Mouse (Mus musculus) left cerebral cortex, postnatal 10 days (tissue): ENCODE measurements around the gene Mad1l1. TPM values are rescaled to one million over a fixed set of nuclear protein-coding genes. Genes with fewer than 3 reads are reported as not detected.

Experiments
- DNase-seq, 2 experiments: peaks; one replicate each; pipeline ENCODE4 v3.0.0; 2021 to 2022; ENCODE audit warnings: low spot score in 2 of 2, mixed read lengths in 1 of 2; ENCODE audit errors: extremely low spot score in 1 of 2
- intact Hi-C: fragments of 180-260 bp; cut with DNase I; formaldehyde crosslinking; loops from one replicate; pipeline ENCODE4 v1.15.1; 2025
- total RNA-seq, 2 experiments: library from RNA; stranded (reverse); gene quantifications; 2 replicates each; pipeline ENCODE4 v1.2.3; 2021

Mad1l1 gene
- total RNA-seq, 2 experiments from 2014 or later, result 23.8 to 24.4 TPM

DNA sequence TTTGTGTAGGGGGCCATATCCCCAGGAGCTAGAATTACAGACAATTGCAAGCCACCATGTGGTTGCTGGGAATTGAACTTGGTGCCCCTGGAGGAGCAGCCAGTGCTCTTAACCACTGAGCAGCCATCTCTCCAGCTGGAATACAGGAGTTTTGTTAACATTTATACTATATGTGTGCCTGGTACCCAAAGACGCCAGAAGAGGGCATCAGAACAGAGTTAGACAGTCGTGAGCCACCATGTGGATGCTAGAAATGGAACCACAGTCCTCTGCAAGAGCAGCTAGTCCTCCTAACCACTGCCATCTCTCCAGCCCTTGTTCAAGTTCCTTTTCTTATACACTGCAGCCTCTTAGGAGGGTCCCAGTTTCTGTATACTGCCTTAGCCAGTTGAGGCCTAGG lies 12.3 kb upstream of the Mad1l1 start:
- intact Hi-C loops, result loop anchor here (5.0 to 10.0 kb wide), 2 partner anchors 79 to 499 kb away; no protein-coding TSS in a partner anchor
- DNase-seq, result no peak

DNA sequence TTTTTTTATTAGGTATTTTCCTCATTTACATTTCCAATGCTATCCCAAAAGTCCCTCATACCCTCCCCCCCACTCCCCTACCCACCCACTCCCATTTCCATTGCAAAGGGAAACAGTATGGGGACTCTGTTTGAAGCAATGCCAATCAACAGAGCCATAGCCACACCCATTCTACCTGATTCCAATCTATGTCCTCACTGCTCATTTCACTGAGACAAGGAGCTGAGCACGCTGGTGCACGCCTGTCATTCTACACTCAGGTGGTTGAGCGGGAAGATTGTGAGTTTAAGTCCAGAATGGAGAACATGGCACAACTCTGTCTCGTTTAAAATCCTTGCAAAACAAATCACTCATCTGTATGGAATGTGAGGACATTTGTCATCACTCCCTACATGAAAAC lies 11.2 kb upstream of the Mad1l1 start:
- intact Hi-C loops, result loop anchor here (5.0 to 10.0 kb wide), 2 partner anchors 80 to 498 kb away; no protein-coding TSS in a partner anchor

DNA sequence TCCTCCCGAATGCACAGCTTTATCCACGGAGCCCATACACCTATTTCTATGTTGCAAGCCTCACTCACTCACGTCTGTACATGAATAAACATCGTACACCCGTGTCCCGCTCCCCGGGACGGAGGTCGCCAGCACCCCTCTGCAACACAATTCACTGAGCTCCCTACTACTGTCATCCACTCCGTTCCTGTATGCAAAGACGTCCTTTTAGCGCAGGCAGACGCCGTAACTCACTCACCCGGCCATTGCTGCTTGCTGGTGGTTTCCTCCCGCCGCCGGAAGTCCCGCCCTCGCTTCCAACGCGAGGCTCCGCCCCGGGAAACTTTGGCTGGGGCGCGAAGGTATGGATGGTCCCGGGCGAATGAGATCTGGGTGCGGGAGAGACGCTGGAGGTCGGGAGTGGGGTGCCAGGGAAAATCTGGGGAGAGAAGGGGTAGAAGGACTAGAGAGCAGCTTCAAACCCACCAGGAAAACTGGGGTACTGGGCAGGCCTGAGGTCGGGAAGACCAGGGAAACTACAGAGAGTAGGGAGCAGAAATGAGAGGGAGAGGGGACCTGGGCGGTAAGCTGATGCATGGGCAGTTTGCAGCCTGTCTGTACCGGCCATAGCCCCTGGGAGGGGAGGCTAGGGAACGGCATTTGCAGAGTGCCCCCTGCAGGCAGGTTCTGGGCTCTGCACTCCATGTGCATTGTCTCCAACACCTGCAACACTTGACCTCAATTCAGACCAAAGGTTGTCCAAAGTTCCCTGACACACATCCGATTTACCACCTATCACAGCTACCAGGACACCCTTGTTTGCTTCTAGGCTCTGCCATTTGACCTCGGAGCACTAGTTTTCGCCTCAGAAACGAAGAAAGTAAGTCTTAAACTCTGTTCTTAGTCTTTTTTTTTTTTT lies 10.5 kb upstream of the Mad1l1 start, which contains the start of gene Mrm2:
Gene Mrm2 (minus strand): TSS at position 284 of the 898 bp plus-strand sequence.
- DNase-seq, result peak; percentile 62 to 87
- intact Hi-C loops, result loop anchor here (5.0 to 10.0 kb wide), 2 partner anchors 80 to 497 kb away; no protein-coding TSS in a partner anchor

More for the DNA sequence above, 11.2 kb upstream of the Mad1l1 start:
- no peak for DNase-seq

DNA sequence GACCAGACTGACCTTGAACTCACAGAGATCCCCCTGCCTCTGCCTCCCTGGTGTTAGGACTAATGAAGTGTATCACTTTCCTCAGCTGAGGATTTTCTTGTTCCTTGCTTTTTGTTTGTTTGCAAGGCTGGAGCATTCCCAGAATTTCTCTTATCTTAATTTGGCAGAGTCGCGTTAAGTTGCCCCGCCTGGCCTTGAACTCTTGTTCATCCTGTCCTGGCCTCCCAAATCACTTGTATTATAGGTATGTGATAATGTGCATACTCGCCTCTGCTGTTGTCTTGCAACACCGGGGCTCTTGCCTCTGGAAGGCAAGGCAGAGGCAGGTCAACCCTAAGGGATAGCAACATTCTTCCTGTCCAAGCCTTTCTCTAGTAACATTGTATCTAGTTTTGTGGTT lies 2.7 kb upstream of the Mad1l1 start:
- intact Hi-C loops, result no loop called here
- DNase-seq, result no peak

DNA sequence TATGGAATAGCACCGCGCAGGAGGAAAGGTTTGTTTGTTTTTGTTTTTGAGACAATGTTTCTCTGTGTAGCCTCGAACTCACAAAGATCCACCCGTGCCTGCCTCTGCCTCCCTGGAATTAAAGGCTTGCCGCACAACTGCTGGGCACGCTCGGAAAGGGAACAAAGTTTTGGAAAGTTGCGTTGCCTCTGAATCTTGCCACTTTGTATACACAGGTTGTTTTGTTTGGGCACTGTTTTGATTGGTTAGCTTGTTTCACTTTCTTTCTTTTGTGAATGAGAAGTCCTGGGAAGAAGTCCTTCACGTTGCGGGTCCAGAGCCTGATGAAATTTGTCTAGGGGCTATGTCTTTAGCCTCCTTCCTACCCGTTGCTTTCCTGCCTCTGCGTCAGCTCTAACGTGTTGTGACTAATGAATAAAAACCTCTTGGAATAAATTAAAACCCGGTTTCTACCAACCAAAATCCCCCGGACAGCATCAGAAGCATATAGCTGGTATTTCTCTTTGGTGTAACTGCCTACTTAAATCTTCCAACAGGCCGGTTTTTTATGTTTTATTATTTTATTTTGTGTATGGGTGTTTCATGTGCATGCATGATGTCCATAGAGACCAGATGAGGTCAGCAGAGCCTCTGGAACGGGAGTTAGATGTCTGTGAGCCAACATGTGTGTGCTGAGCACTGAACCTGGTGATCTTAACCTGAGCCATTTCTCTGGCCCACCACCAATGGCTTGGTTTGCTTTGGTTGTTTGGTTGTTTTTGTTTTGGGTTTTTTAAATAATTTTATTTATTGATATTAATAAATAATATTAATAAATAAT lies 614 bp upstream of the Mad1l1 start:
- DNase-seq, result no peak
- intact Hi-C loops, result no loop called here

DNA sequence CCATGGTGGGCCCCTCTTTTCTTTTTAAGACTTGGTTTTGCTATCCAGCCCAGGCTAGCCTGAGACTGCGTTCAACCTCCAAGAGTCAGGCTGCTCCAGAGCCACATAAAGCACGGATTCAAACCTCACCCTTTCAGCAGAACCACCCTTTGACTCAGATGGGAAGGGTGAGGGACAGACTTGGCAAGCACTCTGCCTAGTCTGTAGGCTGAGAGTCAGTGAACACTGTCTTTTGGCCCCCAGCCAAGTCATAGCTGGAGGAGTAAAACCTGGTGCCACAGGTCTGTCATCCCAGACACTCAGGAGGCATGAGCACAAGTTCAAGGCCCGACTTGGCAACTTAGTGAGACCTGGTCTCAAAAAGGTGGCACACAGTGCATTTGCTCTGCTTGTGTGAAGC lies 4.6 kb downstream of the Mad1l1 start:
- no peak for DNase-seq
- intact Hi-C loops, result no loop called here

DNA sequence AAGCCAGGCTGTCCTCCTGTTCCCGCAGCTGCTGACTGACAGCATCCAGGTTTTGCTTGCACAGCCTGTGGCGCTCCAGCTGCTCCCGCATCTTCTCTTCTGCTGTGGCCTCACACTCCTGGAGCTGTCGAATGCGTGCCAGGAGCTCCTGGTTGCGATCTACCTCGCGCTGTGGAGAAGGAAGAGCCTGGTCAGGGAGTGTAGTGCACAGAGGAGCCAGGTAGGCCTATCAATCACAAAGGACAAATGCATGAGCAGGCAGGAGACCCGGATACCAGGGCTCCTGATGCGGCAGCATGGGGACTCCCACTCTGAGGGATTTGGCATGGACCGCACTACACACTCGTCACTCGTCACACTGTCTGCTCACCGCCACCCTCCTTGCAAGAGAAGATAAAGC lies 13.8 kb downstream of the Mad1l1 start:
- no peak for DNase-seq
- intact Hi-C loops, result no loop called here

DNA sequence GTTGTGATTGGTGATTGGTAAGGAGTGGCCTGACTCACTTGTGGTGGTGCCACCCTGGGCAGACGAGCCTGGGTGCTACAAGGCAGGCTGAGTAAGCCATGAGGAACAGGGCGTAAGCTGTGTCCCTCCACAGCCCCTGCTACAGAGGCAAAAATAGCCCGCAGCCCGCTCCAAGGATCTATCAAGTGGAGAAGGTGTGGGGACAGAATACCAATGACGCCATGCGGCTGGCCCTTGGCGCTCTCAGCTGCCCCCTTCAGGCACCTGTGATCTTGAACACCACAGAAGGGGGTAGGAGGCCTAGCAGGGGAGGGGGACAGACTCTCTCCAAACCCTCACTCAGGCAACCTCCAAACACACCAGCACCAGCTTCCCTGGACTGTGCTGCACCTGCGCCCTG lies 15.3 kb downstream of the Mad1l1 start:
- DNase-seq, result peak in 1 of 2 experiments; percentile 39
- intact Hi-C loops, result no loop called here

DNA sequence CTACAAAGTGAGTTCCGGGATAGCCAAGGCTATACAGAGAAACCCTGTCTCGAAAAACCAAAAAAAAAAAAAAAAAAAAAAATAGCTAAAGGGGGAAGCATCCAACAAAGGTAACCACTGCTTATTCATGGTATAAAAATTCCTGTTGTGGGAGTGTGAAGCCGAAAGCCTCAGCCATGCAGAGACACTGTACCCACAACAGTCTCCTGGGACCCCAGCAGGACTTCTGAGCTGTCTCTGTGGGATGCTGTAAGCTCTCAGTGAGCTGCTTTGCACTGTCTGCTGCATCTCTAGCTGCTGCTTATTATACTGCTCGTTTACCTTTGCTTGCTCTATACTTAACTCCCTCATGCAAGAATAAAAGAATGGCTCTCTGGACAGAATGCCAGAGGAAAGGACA lies 23.1 kb downstream of the Mad1l1 start:
- no peak for DNase-seq
- intact Hi-C loops, result no loop called here

DNA sequence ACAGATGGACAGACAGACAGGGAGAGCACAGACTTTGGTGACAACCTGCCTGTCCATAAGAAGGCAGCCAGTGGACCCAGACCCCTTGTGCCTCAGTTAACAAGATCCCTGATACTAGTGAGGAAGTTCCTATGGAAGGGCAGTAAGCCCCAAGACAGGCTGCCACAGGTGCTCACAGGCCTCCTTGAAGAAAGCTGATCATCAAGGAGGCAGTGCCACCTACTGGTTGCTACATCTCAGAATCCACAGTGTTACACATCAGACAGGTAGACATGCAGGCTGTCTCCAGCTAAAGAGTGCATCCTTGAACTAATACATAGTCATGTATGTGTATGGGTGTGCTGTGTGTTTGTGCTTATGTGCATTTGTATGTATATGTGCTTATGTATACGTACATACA lies 29.2 kb downstream of the Mad1l1 start:
- DNase-seq, result peak; percentile 51 to 57
- intact Hi-C loops, result loop anchor here (2.0 to 5.0 kb wide), 3 partner anchors 93 to 455 kb away; partner anchors contain the start of gene Elfn1

DNA sequence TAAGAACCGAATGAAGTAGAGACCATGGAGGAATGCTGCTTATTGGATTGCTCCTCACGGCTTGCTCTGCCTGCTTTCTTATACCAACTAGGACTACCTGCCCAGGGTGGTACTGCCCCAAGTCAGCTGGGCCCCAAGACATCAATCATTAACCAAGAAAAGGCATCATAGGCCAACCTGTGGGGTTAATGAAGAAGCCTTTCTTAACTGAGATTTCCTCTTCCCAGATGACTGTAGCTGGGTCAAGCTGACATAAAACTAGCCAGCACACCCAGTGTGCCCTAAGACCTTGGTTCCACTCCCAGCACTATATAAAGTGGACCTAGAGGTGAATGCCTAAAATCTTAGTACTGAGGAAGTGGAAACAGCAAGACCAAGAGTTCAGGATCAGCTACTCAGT lies 32.2 kb downstream of the Mad1l1 start:
- no peak for DNase-seq
- intact Hi-C loops, result no loop called here

DNA sequence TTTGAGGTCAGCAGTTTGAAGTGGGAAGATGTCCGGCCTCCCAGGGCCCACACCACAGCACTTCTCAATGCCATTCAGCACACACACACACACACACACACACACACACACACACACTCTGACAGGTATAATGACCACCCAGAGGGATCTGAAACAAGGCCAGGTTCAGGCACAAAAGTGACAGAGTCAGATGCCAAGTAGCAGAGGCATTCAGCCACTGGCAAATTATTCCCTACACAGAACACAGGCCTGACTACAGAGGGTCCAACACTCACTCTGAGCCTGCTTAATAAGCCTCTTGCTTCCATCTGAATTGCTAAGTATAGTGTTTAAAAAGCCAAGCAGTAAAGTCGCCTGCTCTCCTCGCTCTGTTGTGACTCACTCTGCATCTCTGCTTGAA lies 33.1 kb downstream of the Mad1l1 start:
- DNase-seq, result peak in 1 of 2 experiments; percentile 20
- intact Hi-C loops, result no loop called here

DNA sequence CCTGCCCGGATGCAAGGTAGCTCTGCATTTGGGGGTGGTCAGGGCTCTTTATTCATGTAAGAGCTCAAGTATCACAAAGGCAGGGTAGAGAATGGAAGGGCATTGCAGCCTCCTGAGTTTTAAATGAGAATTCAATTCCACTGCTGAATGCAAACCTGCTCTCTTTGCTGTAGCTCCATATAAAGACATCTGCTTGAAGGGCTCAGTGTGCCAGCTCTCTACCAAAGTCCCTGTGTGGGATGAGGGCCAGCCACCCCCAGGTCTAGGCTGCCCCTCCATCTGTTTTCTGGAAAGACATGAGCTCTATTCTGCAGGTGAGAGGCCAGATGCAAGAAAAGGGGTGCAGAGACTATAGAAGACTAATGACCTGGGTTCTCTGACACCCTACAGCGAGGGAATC lies 36.6 kb downstream of the Mad1l1 start:
- no peak for DNase-seq
- intact Hi-C loops, result no loop called here

DNA sequence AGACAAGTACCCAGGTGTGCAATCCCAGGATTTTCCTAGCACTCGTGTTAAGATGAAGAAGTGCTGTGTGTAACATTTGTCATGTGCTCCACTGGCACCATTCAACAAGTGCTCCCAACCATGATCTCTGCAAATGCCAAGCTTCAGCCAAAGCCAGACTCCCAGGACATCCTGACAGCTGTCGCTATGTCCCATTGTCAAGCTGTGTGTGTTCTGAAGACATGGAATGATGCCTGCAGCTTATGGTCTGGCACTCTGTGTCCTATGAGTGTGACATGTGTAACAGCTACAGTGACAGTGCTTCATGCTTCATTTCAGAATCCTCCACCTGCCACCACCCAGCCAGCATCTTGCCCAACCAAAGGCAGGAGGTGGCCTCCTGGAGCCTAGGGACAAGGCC lies 37.3 kb downstream of the Mad1l1 start:
- intact Hi-C loops, result no loop called here
- DNase-seq, result no peak

DNA sequence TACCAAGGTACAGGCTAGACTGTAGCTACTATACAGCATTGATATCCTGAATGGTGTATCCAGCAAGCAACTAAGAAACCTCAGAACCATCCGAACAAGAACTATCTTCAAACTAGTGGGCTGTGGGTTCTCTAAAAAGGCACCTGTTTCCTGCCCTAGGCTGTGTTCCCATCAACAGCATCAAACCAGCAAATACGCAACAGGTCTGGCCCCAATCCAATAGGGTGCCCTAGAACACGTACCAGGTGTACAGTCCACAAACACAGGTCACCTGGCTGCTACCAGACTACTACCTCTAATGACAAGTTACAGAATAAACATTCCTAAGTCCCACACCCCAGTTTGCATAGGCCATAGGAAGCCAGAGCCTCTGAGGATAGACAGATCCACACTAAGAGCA lies 38.5 kb downstream of the Mad1l1 start:
- intact Hi-C loops, result no loop called here
- no peak for DNase-seq

DNA sequence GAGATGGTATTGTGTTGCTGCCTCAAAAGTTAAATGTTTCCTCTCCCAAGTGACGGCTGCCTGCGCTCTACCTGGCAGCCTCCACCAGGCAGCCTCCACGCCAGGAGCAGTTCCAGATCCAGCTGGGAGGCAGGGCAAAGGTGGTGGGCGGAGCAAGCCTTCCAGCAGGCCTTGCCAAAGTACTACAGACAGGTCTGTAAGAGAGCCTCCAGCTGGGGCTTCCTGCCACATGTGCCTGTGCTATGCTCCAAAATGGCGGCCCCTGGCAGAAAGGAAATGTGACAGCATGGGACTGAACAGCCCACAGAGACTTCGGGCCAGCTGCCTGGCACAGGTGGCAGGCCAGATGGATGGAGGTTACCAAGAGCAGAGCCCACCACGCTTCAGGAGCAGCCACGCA lies 39.0 kb downstream of the Mad1l1 start:
- no peak for DNase-seq
- intact Hi-C loops, result no loop called here

DNA sequence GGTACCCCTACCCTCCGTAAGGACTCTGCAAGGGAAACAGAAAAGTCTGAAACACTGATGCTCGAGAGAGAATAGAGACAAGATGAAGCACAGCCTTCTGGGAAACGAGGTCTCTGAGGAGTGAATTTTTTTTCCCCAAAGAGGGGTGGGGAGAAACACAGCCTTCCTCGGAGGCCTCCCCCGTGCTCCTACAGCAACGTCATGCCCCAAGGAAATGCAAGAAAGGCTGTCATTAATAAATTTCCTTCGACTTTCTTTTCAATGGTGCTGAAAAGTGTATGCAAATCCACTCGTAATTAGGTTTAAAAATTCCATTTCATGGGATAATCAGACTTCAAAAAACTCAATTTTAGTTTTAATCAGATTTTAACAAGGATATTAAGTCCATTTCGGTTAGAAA lies 41.1 kb downstream of the Mad1l1 start:
- intact Hi-C loops, result no loop called here

DNA sequence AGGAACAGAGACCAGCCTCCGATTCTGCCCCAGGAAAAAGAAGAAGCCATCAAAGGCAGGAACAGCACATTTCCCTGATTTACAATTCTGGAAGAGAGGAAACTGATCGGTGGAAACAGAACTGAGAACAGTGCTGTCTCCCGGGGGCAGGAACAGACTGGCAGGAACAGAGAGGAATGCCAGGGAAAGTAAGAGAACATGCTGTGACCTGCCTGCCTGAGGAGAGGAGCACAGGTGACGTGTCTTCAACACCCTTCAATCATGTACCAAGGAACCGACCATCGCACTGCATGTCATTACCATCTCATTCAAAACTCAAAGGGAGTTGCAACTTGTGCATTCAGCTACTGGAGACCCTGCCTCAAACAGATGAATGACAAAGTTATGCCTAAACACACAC lies 44.6 kb downstream of the Mad1l1 start:
- intact Hi-C loops, result no loop called here
- no peak for DNase-seq

More for the DNA sequence above, 41.1 kb downstream of the Mad1l1 start:
- DNase-seq, result no peak

DNA sequence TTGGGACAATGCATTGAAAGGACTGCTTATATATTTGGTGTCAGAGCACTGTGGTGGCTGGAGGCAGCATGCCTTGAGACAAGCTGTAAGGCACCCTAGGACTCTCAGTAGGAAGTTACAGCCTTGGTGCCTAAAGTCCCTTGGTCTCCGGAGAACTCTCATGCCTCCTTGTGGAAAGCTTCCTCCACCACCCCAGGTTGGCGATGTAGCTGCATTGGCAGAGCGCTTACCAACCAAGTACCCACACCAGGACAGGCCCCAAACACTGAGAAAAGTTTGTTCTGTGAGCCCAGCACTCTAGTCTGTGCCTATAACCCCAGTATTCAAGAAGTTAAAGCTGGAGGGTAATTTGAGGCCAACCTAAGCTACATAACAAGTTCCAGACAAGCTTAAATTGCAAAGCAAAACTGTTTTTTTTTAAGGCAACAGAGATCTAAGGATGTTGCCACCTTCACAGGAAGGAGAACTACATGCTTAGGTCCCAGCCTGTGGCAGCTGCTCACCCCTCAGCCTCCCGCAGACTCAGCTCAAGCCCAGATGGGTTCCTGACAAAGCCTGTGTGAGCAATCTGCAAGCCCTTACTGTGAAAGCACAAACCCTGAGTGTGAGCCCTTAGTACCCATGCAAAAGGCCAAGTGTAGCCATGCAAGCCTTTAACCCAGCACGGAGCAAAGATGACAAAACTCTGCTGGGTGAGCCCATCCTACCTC lies 50.2 kb downstream of the Mad1l1 start:
- intact Hi-C loops, result no loop called here
- no peak for DNase-seq
